Mouse (Mus musculus) embryonic facial prominence, embryonic 10.5 days (tissue): ENCODE measurements around the gene Astn2. TPM values are rescaled to one million over a fixed set of nuclear protein-coding genes. Genes with fewer than 3 reads are reported as not detected.

Experiments used
- DNase-seq: peaks from one replicate; pipeline ENCODE4 v3.0.0-alpha.2; 2017; ENCODE audit warnings: low spot score
- H3K27ac ChIP-seq: fragments of 300-500 bp; sonication (generic); replicated peaks from 2 replicates; pipeline ENCODE4 v1.5.1; 2016; ENCODE audit warnings: mild to moderate bottlenecking
- H3K27me3 ChIP-seq: fragments of 300-500 bp; sonication (generic); replicated peaks from 2 replicates; pipeline ENCODE4 v1.6.1; 2016; ENCODE audit warnings: low read depth, mild to moderate bottlenecking; ENCODE audit not compliant: poor library complexity, severe bottlenecking
- H3K36me3 ChIP-seq: fragments of 300-500 bp; sonication (generic); replicated peaks from 2 replicates; pipeline ENCODE4 v1.6.1; 2016; ENCODE audit warnings: mild to moderate bottlenecking, moderate library complexity
- H3K4me1 ChIP-seq: fragments of 300-500 bp; sonication (generic); 2 replicates; pipeline ENCODE4 v1.6.1; 2016
- H3K4me3 ChIP-seq: fragments of 300-500 bp; sonication (generic); 2 replicates; pipeline ENCODE4 v1.5.1; 2016; ENCODE audit warnings: mild to moderate bottlenecking, moderate library complexity
- H3K9me3 ChIP-seq: fragments of 300-500 bp; sonication (generic); 2 replicates; pipeline ENCODE4 v1.6.1; 2016; ENCODE audit warnings: mild to moderate bottlenecking
- WGBS: fragments of 180-500 bp; shearing (Covaris S2); methylation state at CpG from one replicate; pipeline ENCODE4 v1.1.7; 2016; 5-methylcytosine and 5-hydroxymethylcytosine counted together
- polyA plus RNA-seq: library from polyadenylated mRNA; unstranded; fragments of >200 nt; fragmentation: Nextera tagmentation; extraction: Ambion mirVana; gene quantifications from 2 replicates; pipeline ENCODE4 v1.2.1, GENCODE M21; 2016

Gene Astn2
- polyA plus RNA-seq, 1 experiment from 2014 or later, result 0.40 TPM

DNA sequence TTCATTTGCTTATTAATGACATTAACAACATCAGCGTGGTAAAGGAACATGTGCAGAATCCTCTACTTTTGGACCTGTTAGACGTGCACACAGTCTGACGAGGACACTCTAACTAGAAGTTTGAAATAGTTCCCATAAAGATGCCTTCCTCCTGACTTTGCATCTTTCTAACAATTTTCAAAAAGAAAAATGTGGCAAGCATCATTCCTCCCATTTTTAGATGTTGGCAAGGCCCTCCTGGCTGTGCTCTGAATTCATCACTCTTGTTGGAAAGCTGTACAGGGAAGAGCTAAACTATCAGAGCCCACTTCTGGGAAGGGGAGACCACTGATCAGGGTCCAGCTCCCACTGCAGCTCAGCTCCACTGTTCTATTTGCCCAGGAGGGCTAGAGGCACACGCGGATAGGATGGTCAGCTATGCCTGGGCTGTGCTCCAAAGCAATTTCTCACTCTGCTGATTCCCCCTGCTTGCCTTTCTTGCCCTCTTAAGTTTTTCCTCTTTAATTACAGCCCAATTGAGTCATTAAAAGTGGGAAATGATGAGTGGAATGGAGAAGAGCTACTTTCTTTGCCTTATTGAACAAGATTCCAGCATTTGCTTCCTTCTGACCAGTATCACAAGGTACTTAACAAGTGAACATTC lies 630.9 kb downstream of the Astn2 start:
- Histone ChIP-seq H3K9me3 (no peaks in the 10 kb centered on the region), H3K27me3 (no peaks in the 10 kb centered on the region), H3K27ac (no peak overlapping the region), H3K4me1 (no peaks in the 10 kb centered on the region), H3K36me3 (no peaks in the 10 kb centered on the region), H3K4me3 (no peak overlapping the region)
- DNase-seq, result no peak
- WGBS, result 89% methylated on average over 5 of the region's 5 CpGs

GRCm38 (mm10) chr4:65770952-65771351 lies 633.5 kb downstream of the Astn2 start:
- H3K4me1 ChIP-seq, result no peaks in the 10 kb centered on the region

GRCm38 (mm10) chr4:65767919-65768318 lies 636.5 kb downstream of the Astn2 start:
- Histone ChIP-seq H3K4me1 (no peaks in the 10 kb centered on the region), H3K4me3 (no peak overlapping the region), H3K27ac (no peak overlapping the region), H3K27me3 (no peaks in the 10 kb centered on the region), H3K9me3 (no peaks in the 10 kb centered on the region), H3K36me3 (no peaks in the 10 kb centered on the region)
- 70% methylated on average over 2 of the region's 2 CpGs for WGBS
- DNase-seq, result no peak

More at GRCm38 (mm10) chr4:65770952-65771351, 633.5 kb downstream of the Astn2 start:
- Histone ChIP-seq H3K36me3 (no peaks in the 10 kb centered on the region), H3K9me3 (no peaks in the 10 kb centered on the region), H3K4me3 (no peak overlapping the region), H3K27ac (no peak overlapping the region), H3K27me3 (no peaks in the 10 kb centered on the region)
- 91% methylated on average over 4 of the region's 4 CpGs for WGBS
- no peak for DNase-seq

- DNase-seq, result no peak
- H3K4me1 ChIP-seq, result no peaks in the 10 kb centered on the region
- H3K4me3 ChIP-seq, result no peak overlapping the region
- 79% methylated on average over 4 of the region's 4 CpGs for WGBS
- H3K9me3 ChIP-seq, result no peaks in the 10 kb centered on the region
- no peak overlapping the region for H3K27ac ChIP-seq
- H3K36me3 ChIP-seq, result no peaks in the 10 kb centered on the region
- no peaks in the 10 kb centered on the region for H3K27me3 ChIP-seq
Observed at GRCm38 (mm10) chr4:65767431-65767830, 637.0 kb downstream of the Astn2 start.

- Histone ChIP-seq H3K27me3 (no peaks in the 10 kb centered on the region), H3K9me3 (no peaks in the 10 kb centered on the region), H3K4me3 (no peak overlapping the region), H3K36me3 (no peaks in the 10 kb centered on the region), H3K4me1 (no peaks in the 10 kb centered on the region), H3K27ac (no peak overlapping the region)
- no peak for DNase-seq
- 83% methylated on average over 3 of the region's 3 CpGs for WGBS
Observed at GRCm38 (mm10) chr4:65765312-65765711, 639.1 kb downstream of the Astn2 start.

- Histone ChIP-seq H3K4me3 (no peak overlapping the region), H3K9me3 (no peaks in the 10 kb centered on the region), H3K36me3 (no peaks in the 10 kb centered on the region), H3K4me1 (no peaks in the 10 kb centered on the region), H3K27me3 (no peaks in the 10 kb centered on the region), H3K27ac (no peak overlapping the region)
- WGBS, result 83% methylated on average over 4 of the region's 4 CpGs
- DNase-seq, result no peak
Observed at GRCm38 (mm10) chr4:65764275-65764674, 640.1 kb downstream of the Astn2 start.

DNA sequence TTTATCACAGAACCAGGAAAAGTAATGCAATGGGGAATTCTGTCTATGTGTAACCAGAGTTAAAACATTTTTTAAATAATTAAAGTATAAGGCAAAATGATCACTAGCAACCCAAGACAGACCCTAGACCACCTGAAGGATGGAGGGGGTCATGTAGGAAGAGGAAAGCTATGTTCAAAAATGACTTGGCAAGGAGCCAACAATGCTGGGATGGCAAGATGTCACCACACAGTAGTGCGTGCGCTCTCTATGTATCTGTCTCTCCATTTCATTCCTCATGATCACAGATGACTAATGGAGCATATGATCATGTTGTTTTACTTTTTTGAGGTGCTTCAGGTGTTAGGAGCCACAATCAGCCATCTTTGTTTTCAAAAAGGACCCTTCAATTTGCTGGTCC lies 640.6 kb downstream of the Astn2 start:
- Histone ChIP-seq H3K36me3 (no peaks in the 10 kb centered on the region), H3K27me3 (no peaks in the 10 kb centered on the region), H3K9me3 (no peaks in the 10 kb centered on the region), H3K4me3 (no peak overlapping the region), H3K27ac (no peak overlapping the region), H3K4me1 (no peaks in the 10 kb centered on the region)
- no peak for DNase-seq
- WGBS, result 93% methylated on average over 2 of the region's 2 CpGs

DNA sequence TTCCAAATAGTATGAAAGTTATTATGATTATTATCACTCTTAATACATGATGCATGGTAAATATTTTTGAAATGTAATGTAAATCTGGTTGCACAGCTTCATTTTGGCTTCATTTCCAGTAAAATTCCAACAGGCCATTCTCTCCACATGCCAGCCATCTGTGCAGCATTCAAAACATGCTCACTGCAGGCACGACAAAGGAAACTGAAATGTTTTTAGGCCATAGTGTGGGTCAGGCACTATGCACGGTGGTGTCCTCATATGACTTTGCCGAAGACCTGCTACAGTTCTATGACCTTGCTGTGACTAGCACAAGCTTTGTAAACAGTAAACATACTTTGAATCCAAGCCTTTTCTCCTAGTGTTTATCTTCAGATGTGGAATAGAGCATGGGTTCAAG lies 642.3 kb downstream of the Astn2 start:
- peaks cover 2% of the 10 kb centered on the region; the same call in 1 of the 2 replicates for H3K4me1 ChIP-seq
- no peak overlapping the region for H3K4me3 ChIP-seq
- no peak for DNase-seq
- H3K27ac ChIP-seq, result no peak overlapping the region
- no peaks in the 10 kb centered on the region for H3K27me3 ChIP-seq
- no peaks in the 10 kb centered on the region for H3K9me3 ChIP-seq
- H3K36me3 ChIP-seq, result no peaks in the 10 kb centered on the region
- 81% methylated on average over 3 of the region's 3 CpGs for WGBS

GRCm38 (mm10) chr4:65761658-65762057 lies 642.8 kb downstream of the Astn2 start:
- Histone ChIP-seq H3K9me3 (no peaks in the 10 kb centered on the region), H3K27me3 (no peaks in the 10 kb centered on the region), H3K36me3 (no peaks in the 10 kb centered on the region), H3K27ac (no peak overlapping the region), H3K4me1 (peaks cover 2% of the 10 kb centered on the region; the same call in 1 of the 2 replicates), H3K4me3 (no peak overlapping the region)
- WGBS, result 73% methylated on average over 3 of the region's 3 CpGs
- DNase-seq, result no peak

- Histone ChIP-seq H3K4me1 (peaks cover 2% of the 10 kb centered on the region; the same call in 1 of the 2 replicates), H3K27me3 (no peaks in the 10 kb centered on the region), H3K9me3 (no peaks in the 10 kb centered on the region), H3K4me3 (no peak overlapping the region), H3K36me3 (no peaks in the 10 kb centered on the region), H3K27ac (no peak overlapping the region)
- WGBS, result 82% methylated on average over 1 of the region's 1 CpGs
- no peak for DNase-seq
Observed at GRCm38 (mm10) chr4:65758875-65759201, 645.6 kb downstream of the Astn2 start.

- H3K9me3 ChIP-seq, result no peaks in the 10 kb centered on the region
- 62% methylated on average over 5 of the region's 5 CpGs for WGBS
- H3K27ac ChIP-seq, result no peak overlapping the region
- no peaks in the 10 kb centered on the region for H3K27me3 ChIP-seq
- DNase-seq, result no peak
- no peaks in the 10 kb centered on the region for H3K36me3 ChIP-seq
- peaks cover 2% of the 10 kb centered on the region; the same call in 1 of the 2 replicates for H3K4me1 ChIP-seq
- no peak overlapping the region for H3K4me3 ChIP-seq
Observed at GRCm38 (mm10) chr4:65758174-65758874, 646.1 kb downstream of the Astn2 start.

GRCm38 (mm10) chr4:65752941-65753340 lies 651.5 kb downstream of the Astn2 start:
- Histone ChIP-seq H3K9me3 (no peaks in the 10 kb centered on the region), H3K36me3 (no peaks in the 10 kb centered on the region), H3K4me1 (peaks cover 2% of the 10 kb centered on the region; the same call in 1 of the 2 replicates), H3K27ac (no peak overlapping the region), H3K4me3 (no peak overlapping the region), H3K27me3 (no peaks in the 10 kb centered on the region)
- WGBS, result 87% methylated on average over 3 of the region's 3 CpGs
- no peak for DNase-seq

DNA sequence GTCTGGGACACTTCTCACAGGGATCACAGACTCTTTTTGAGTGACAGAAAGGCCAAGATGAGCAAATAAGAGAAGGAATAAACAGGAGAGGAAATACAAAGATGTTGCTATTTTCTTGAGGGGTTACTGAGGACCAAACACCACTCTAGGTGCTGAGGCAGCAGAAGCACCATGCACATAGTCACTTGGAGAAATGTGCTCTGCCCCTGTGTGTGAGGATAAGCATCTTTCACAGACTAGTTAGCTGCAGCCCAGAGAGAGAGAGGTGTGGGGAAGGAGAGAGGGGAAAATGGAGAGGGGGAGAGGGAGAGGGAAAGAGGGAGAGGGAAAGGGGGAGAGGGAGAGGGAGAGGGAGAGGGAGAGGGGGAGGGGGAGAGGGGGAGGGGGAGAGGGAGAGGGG lies 659.6 kb downstream of the Astn2 start:
- Histone ChIP-seq H3K4me3 (no peak overlapping the region), H3K27ac (no peak overlapping the region), H3K9me3 (no peaks in the 10 kb centered on the region), H3K36me3 (no peaks in the 10 kb centered on the region), H3K4me1 (no peaks in the 10 kb centered on the region), H3K27me3 (no peaks in the 10 kb centered on the region)
- DNase-seq, result no peak
